Mouse (Mus musculus) neural tube, embryonic 12.5 days (tissue): ENCODE measurements around the gene Eml6. TPM values are rescaled to one million over a fixed set of nuclear protein-coding genes. Genes with fewer than 3 reads are reported as not detected.

Experiments used
- ATAC-seq: fragments of 200-750 bp; cut with Nextera tagmentation; 2 replicates; pipeline ENCODE4 v1.8.0; 2017; ENCODE audit warnings: low read depth, mild to moderate bottlenecking, moderate TSS enrichment, moderate library complexity; ENCODE audit not compliant: low FRiP score
- H3K27ac ChIP-seq: fragments of 300-500 bp; sonication (generic); 2 replicates; pipeline ENCODE4 v1.5.1; 2016
- H3K27me3 ChIP-seq: fragments of 300-500 bp; sonication (generic); replicated peaks from 2 replicates; pipeline ENCODE4 v1.6.1; 2016; ENCODE audit warnings: mild to moderate bottlenecking
- H3K36me3 ChIP-seq: fragments of 300-500 bp; sonication (generic); 2 replicates; pipeline ENCODE4 v1.6.1; 2016; ENCODE audit warnings: mild to moderate bottlenecking
- H3K4me1 ChIP-seq: fragments of 300-500 bp; sonication (generic); 2 replicates; pipeline ENCODE4 v1.6.1; 2016
- H3K4me2 ChIP-seq: fragments of 300-500 bp; sonication (generic); replicated peaks from 2 replicates; pipeline ENCODE4 v1.6.1; 2016; ENCODE audit warnings: mild to moderate bottlenecking
- H3K4me3 ChIP-seq: fragments of 300-500 bp; sonication (generic); 2 replicates; pipeline ENCODE4 v1.5.1; 2016
- H3K9ac ChIP-seq: fragments of 300-500 bp; sonication (generic); 2 replicates; pipeline ENCODE4 v1.6.1; 2016; ENCODE audit warnings: mild to moderate bottlenecking
- H3K9me3 ChIP-seq: fragments of 300-500 bp; sonication (generic); 2 replicates; pipeline ENCODE4 v1.6.1; 2016; ENCODE audit warnings: mild to moderate bottlenecking
- WGBS: fragments of 180-500 bp; shearing (Covaris S2); methylation state at CpG from one replicate; pipeline ENCODE4 v1.1.7; 2016; 5-methylcytosine and 5-hydroxymethylcytosine counted together
- polyA plus RNA-seq: library from polyadenylated mRNA; unstranded; fragments of >200 nt; fragmentation: Nextera tagmentation; extraction: Ambion mirVana; gene quantifications from 2 replicates; pipeline ENCODE4 v1.2.1, GENCODE M21; 2016

Gene Eml6
- polyA plus RNA-seq, 1 experiment from 2014 or later = 3.7 TPM

DNA sequence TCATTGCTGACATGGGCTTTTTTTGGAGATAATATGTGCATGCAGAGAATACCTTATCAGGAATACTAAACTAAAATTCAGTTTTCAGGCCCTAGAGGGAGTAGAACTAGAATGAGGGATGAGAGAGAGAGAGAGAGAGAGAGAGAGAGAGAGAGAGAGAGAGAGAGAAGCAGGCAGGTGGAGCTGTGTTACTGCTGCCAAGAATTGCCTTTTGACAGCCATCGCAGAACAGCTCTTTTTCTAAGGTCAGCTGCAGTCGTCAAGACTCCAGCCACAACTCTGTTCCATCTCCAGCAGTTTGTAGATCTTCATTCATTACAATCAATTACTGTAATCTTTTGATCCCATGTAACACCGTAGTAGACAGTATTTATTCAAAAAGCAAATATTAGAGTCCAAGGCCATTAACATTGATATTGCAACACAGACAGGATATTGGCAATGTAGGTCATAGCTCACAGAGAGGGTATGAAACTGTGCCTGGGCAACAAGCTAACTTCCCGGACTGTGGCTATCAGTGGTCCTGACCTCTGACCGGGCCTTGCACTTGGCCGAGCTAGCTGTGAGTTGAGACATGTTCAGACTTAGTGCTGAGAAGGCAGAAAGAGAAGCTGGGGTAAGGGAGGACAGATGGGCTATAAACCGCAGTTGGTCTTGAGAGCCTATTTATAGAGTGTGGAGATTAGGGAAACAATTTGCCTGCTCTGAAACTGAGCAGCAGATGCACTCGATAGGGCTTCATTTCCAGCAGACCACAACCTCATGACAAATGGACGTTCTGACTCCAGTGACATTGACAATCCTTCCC, 217.5 kb downstream of the Eml6 start:
- Histone ChIP-seq H3K4me1 (no peaks in the 10 kb centered on the region; the same call in 1 of the 2 replicates), H3K9me3 (no peaks in the 10 kb centered on the region), H3K27me3 (no peaks in the 10 kb centered on the region), H3K27ac (no peak overlapping the region), H3K4me3 (no peak overlapping the region), H3K4me2 (no peak overlapping the region), H3K9ac (no peak overlapping the region), H3K36me3 (no peaks in the 10 kb centered on the region)
- WGBS = 69% methylated on average over 9 of the region's 9 CpGs
- no peak for ATAC-seq

DNA sequence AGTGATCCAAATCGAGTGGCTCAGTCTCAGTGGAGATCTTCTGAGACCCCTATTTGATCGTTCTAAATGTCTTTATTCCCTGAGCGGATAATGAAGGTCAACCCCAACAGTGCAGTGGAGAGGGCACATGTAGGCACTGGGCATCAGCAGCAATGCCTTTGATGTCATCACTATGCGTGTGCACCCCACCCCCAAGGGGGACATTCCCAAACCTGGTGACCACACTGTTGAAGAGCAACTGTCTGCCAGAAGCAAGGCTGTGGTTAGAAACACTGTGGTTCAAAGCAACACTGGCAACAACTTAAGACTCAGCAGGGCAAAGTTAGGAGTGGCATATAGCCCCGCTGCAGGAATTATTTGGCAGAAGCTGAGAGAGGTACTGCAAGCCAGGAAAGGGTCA, 218.5 kb downstream of the Eml6 start:
- H3K4me2 ChIP-seq = no peak overlapping the region
- H3K4me3 ChIP-seq = no peak overlapping the region
- no peaks in the 10 kb centered on the region for H3K9me3 ChIP-seq
- H3K27me3 ChIP-seq = no peaks in the 10 kb centered on the region
- 87% methylated on average over 5 of the region's 5 CpGs for WGBS
- H3K9ac ChIP-seq = no peak overlapping the region
- no peak for ATAC-seq
- H3K36me3 ChIP-seq = no peaks in the 10 kb centered on the region
- H3K27ac ChIP-seq = no peak overlapping the region
- no peaks in the 10 kb centered on the region; the same call in 1 of the 2 replicates for H3K4me1 ChIP-seq

GRCm38 (mm10) chr11:29801432-29802427, 224.1 kb downstream of the Eml6 start:
- Histone ChIP-seq H3K9ac (no peak overlapping the region), H3K27ac (no peak overlapping the region), H3K36me3 (no peaks in the 10 kb centered on the region), H3K4me3 (no peak overlapping the region), H3K9me3 (no peaks in the 10 kb centered on the region), H3K4me1 (no peaks in the 10 kb centered on the region), H3K4me2 (no peak overlapping the region), H3K27me3 (no peaks in the 10 kb centered on the region)
- no peak for ATAC-seq
- WGBS = 87% methylated on average over 2 of the region's 2 CpGs

GRCm38 (mm10) chr11:29799839-29800238, 226.0 kb downstream of the Eml6 start:
- Histone ChIP-seq H3K4me3 (no peak overlapping the region), H3K27me3 (no peaks in the 10 kb centered on the region), H3K9me3 (no peaks in the 10 kb centered on the region), H3K4me2 (no peak overlapping the region), H3K27ac (no peak overlapping the region), H3K9ac (no peak overlapping the region), H3K36me3 (no peaks in the 10 kb centered on the region), H3K4me1 (no peaks in the 10 kb centered on the region)
- WGBS = 52% methylated on average over 1 of the region's 1 CpGs
- ATAC-seq = no peak

DNA sequence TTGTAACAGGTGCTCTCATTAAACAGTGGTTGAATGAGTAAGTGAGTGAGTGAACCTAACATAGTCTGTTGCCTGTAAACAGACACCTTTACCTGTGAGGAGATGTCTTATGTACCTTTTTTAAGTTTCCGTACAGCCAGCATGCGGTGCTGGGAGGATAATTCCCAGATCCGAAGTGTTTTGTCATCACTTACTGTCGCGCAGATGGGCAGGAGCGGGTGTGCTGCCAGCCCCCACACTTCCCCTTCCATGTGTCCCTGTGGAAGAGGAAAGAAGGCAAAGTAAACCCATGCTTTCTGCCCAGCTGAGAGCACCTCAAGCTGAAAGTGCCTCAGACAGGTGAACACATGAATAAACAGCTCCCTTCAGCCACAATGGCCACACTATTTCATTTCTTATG, 230.7 kb downstream of the Eml6 start:
- Histone ChIP-seq H3K4me1 (no peaks in the 10 kb centered on the region), H3K4me2 (no peak overlapping the region), H3K27ac (no peak overlapping the region), H3K9ac (no peak overlapping the region), H3K27me3 (no peaks in the 10 kb centered on the region), H3K4me3 (no peak overlapping the region), H3K9me3 (no peaks in the 10 kb centered on the region), H3K36me3 (no peaks in the 10 kb centered on the region)
- ATAC-seq = no peak
- 94% methylated on average over 6 of the region's 6 CpGs for WGBS

DNA sequence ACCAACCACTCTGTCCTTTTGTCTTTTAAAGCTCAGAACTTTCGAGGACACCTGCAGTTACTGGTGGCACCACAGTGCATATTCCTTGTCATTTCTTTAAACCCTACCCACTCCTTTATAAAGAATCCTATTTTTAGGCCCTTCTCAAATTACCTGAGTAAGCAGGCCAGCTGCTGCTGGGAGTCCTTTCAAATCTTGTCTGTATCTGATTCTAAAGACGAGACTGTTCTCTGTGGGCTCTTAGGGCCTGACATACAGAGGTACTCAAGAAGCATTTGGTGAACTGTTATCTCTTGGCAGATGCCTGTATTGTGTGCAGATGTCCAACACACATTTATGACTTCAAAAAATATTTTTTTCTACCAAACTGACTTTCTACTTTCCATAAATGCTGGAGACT, 231.4 kb downstream of the Eml6 start:
- H3K36me3 ChIP-seq = no peaks in the 10 kb centered on the region
- ATAC-seq = no peak
- H3K4me2 ChIP-seq = no peak overlapping the region
- H3K27me3 ChIP-seq = no peaks in the 10 kb centered on the region
- no peak overlapping the region for H3K9ac ChIP-seq
- WGBS = 64% methylated on average over 2 of the region's 2 CpGs
- no peak overlapping the region for H3K27ac ChIP-seq
- H3K9me3 ChIP-seq = no peaks in the 10 kb centered on the region
- H3K4me3 ChIP-seq = no peak overlapping the region
- H3K4me1 ChIP-seq = no peaks in the 10 kb centered on the region

- ATAC-seq = no peak
- H3K27ac ChIP-seq = no peak overlapping the region
- WGBS = 84% methylated on average over 2 of the region's 2 CpGs
These were observed 235.0 kb downstream of the Eml6 start for GRCm38 (mm10) chr11:29790796-29791195.

GRCm38 (mm10) chr11:29788921-29789638, 236.8 kb downstream of the Eml6 start:
- no peaks in the 10 kb centered on the region for H3K36me3 ChIP-seq
- no peak overlapping the region for H3K9ac ChIP-seq
- H3K4me2 ChIP-seq = no peak overlapping the region
- H3K27ac ChIP-seq = no peak overlapping the region
- no peaks in the 10 kb centered on the region for H3K27me3 ChIP-seq
- no peaks in the 10 kb centered on the region for H3K4me1 ChIP-seq
- no peak for ATAC-seq
- no peaks in the 10 kb centered on the region for H3K9me3 ChIP-seq
- 77% methylated on average over 6 of the region's 6 CpGs for WGBS
- H3K4me3 ChIP-seq = no peak overlapping the region

More at GRCm38 (mm10) chr11:29790796-29791195, 235.0 kb downstream of the Eml6 start:
- Histone ChIP-seq H3K36me3 (no peaks in the 10 kb centered on the region), H3K27me3 (no peaks in the 10 kb centered on the region), H3K4me3 (no peak overlapping the region), H3K9ac (no peak overlapping the region), H3K9me3 (no peaks in the 10 kb centered on the region), H3K4me1 (no peaks in the 10 kb centered on the region), H3K4me2 (no peak overlapping the region)

DNA sequence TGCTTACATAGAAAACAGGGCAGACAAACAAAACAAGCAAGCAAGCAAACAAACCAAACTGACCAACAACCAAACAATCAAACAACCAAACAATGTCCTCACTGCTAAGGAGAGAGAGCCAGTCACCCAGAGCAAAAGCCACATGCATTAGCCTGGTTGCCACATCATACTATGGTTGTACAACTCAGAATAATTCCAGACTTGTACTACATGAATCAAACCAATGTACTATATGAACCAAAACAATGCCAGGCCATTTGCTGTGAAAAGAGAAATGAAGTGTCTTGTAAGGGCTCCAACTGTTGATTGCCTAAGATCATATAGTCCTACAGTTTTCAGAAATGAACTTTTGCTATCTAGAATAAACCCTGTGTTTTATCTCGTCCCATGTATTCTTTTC, 237.3 kb downstream of the Eml6 start:
- no peaks in the 10 kb centered on the region for H3K9me3 ChIP-seq
- no peak overlapping the region for H3K4me3 ChIP-seq
- ATAC-seq = no peak
- no peaks in the 10 kb centered on the region for H3K36me3 ChIP-seq
- 40% methylated on average over 1 of the region's 1 CpGs for WGBS
- no peaks in the 10 kb centered on the region for H3K27me3 ChIP-seq
- H3K4me1 ChIP-seq = no peaks in the 10 kb centered on the region
- H3K9ac ChIP-seq = no peak overlapping the region
- no peak overlapping the region for H3K27ac ChIP-seq
- no peak overlapping the region for H3K4me2 ChIP-seq

- H3K4me3 ChIP-seq = no peak overlapping the region
- H3K4me2 ChIP-seq = no peak overlapping the region
- H3K36me3 ChIP-seq = no peaks in the 10 kb centered on the region
- no peaks in the 10 kb centered on the region for H3K9me3 ChIP-seq
- 21% methylated on average over 5 of the region's 5 CpGs for WGBS
- H3K4me1 ChIP-seq = no peaks in the 10 kb centered on the region
- H3K27ac ChIP-seq = no peak overlapping the region
- no peaks in the 10 kb centered on the region for H3K27me3 ChIP-seq
- no peak overlapping the region for H3K9ac ChIP-seq
- ATAC-seq = no peak
These were observed 238.4 kb downstream of the Eml6 start for GRCm38 (mm10) chr11:29787473-29787872.

GRCm38 (mm10) chr11:29786583-29787219, 239.1 kb downstream of the Eml6 start:
- Histone ChIP-seq H3K4me1 (no peaks in the 10 kb centered on the region), H3K4me3 (no peak overlapping the region), H3K4me2 (no peak overlapping the region), H3K9ac (no peak overlapping the region), H3K27ac (no peak overlapping the region), H3K9me3 (no peaks in the 10 kb centered on the region), H3K27me3 (no peaks in the 10 kb centered on the region), H3K36me3 (no peaks in the 10 kb centered on the region)
- WGBS = 89% methylated on average over 6 of the region's 6 CpGs
- ATAC-seq = no peak
